Mouse (Mus musculus) testis, adult 2 months (tissue): ENCODE data around the gene Gm20388.

Experiments
- CTCF ChIP-seq: fragments of 200-500 bp; IDR thresholded peaks from 2 replicates; pipeline ENCODE4 v1.5.1; 2012; ENCODE audit warnings: low read depth, mild to moderate bottlenecking, inconsistent platforms, low read length, moderate library complexity; ENCODE audit not compliant: control insufficient read depth, insufficient read depth, insufficient replicate concordance
- POLR2A ChIP-seq: fragments of 200-500 bp; IDR thresholded peaks from 2 replicates; pipeline ENCODE4 v1.6.1; 2012; ENCODE audit warnings: low read depth, mild to moderate bottlenecking, inconsistent platforms, low read length, moderate library complexity; ENCODE audit not compliant: control insufficient read depth

- no peak for TF ChIP-seq POLR2A
- TF ChIP-seq CTCF = no peak
Observed at GRCm38 (mm10) chr8:122814608-122815007, 2904.0 kb downstream of the Gm20388 start.
